Mouse (Mus musculus) megakaryocyte-erythroid progenitor cell, adult 5-6 weeks (primary cell): ENCODE data around the gene Adcy1. TPM values are rescaled to one million over a fixed set of nuclear protein-coding genes. Genes with fewer than 3 reads are reported as not detected.

ENCODE experiments used
- ATAC-seq: replicated peaks from 2 replicates; pipeline ENCODE4 v1.8.0; 2016; ENCODE audit warnings: mild to moderate bottlenecking, inconsistent platforms; ENCODE audit not compliant: severe bottlenecking, poor library complexity, low FRiP score, low TSS enrichment
- total RNA-seq, 2 experiments: library from RNA; stranded (forward) in 1 of 2; stranded (reverse) in 1 of 2; fragments of 200-1000, 215-1000 nt in 1 of 2; fragments of >200 nt in 1 of 2; fragmentation: Nextera tagmentation in 1 of 2; gene quantifications; 2 replicates each; pipeline ENCODE4 v1.2.3; 2014 to 2017

Gene Adcy1
- total RNA-seq (2014; fragmentation: Nextera tagmentation) = not detected in 2 replicates
- total RNA-seq (2017) = not detected in 2 replicates

DNA sequence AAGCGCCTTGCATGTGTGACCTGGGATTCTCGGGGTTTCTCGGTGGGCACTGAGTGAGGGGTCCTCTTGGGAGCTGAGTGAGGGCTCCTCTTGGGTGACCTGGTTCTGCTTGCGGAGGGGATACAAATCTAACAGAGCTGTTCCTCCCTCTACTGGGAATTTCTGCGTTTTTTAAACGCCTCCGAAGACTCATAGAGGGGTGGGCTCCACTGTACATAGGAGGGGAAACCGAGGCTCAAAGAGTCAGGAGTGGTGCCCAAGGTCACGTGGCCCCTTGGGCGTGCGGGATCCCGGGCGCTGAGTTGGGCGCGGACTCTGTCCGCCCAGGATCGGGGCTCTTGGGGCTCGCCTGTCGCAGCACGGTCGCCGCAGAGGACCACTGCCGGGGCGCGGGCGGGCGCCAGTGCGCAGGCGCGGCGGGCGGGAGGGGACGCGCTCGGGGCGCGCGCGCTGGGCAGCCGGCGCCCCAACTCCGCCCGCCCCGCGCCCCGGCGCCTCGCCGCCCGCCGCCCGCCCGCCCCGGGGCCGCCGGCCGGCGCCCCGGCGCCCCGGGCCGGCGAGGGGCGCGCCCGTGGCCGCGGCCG, at the start of gene Adcy1:
Adcy1 (plus strand) TSS at position 489 of the 584 bp plus-strand sequence.
- no peak for ATAC-seq

DNA sequence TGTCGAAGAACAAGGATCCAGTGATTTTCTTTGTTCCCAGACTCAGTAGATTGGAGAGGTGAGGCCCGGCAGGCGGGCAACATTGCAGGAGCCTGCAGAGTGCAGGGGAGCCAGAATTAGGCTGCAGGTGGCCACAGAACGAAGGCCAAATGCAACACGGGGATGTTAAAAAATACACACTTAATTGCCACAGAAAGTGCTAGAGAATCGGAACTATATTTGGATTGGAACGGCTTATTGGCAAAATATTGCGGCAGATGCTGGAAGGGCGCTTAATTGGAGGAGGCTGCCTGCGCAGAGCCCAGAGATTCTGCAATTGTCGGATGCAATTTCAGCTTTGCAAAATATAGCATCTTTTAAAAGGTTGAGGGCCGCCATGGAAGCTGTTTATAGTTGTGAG, 46.4 kb upstream of the Adcy1 start:
- no peak for ATAC-seq

DNA sequence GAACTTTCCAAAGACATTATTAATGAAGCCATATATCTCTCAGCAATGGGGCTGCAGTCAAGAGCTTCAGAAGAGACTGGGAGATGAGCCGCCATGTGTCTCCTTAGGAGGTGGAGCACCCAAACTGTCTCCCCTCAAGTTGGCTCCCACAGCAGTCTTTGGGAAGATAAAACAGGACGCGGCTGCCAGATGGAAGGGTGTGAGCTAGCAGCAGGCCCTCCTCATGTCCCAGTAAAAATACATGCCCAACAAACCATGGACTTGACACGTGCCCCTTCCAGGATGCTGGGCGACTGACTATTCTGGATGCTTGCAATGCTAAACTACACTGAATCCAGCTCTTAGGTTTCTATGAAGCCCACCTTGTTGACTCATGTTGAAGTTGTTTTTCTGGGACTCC, 45.2 kb upstream of the Adcy1 start:
- no peak for ATAC-seq

DNA sequence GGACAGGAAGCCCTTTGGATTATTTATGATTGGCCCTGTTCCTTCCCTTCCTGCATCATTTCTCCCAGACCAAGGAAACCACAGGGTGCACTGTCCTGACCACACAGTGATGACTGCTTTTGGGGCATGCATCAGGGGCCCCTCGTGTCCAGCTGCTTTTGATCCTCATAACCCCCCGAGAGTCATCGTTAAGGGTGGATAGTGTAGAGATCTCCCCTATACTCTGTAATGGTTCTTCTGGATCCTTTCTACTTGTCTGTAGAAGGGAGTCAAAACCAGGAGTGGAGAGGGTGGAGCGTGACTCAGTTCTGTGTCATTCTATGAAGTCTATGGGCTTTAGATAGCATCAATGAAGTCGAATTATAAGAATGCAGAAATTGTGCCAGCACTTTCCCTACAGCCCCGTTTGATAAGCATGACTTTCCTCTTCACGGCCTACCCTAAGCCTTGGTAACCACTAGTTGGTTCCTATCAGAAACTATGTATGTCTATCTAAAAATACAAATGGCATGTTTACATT, 44.2 kb upstream of the Adcy1 start:
- ATAC-seq = no peak

DNA sequence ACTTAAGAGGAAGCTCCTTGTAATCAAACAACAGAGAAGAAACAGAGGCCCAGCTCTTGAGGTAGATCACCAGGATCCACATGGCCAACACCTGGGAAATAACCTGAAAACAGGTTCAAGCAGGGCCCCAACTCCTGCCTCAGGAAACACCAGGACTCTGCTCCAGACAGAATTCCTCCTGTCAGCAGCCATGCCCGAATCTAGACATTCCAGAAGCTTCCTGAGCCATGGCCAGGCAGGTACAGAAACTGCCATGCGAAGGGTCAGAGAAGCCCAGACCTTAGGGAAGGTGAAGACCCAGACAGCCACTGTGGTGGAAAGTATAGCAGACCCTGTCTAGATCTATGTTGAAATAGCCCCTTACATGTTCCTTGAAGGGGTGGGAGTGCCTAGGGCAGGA, 30.2 kb upstream of the Adcy1 start:
- ATAC-seq = no peak

DNA sequence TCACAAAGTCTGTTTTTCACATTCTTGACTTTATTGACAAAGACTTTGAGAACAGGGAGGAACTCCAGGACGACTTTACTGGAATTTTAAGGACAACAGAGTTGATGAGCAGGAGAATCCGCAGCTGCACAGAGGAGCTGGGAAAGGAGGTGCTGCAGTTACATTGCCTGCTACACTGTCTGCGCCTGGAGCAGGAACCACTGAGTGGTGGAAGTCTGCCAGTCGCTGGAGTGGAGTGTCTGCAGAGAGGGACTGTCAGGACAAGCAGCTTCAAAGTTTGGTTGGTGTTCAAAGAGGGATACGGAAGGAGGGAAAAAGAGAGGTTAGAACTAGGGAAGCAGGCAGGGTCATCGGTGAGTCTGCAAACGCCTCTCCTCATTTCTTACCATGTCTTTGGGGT, 23.6 kb upstream of the Adcy1 start:
- no peak for ATAC-seq

DNA sequence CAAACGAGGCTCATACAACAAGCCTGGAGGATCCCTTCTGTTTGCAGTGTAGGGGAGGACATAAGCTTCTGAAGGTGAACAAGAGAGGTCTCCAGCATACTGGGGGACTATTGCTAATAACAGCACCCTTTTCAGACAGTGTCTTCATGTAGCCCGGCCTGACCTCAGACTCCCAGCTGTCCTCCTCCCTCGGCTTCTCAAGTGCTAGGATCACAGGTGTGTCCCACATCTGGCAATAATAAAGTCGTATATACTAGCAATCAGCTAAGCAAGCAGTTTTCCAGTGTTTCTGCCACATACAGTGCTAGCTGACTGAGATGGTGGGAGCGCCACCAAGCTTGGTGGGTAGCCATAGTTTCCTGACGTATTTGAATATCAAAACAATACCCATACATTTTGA, 22.5 kb upstream of the Adcy1 start:
- ATAC-seq = no peak

DNA sequence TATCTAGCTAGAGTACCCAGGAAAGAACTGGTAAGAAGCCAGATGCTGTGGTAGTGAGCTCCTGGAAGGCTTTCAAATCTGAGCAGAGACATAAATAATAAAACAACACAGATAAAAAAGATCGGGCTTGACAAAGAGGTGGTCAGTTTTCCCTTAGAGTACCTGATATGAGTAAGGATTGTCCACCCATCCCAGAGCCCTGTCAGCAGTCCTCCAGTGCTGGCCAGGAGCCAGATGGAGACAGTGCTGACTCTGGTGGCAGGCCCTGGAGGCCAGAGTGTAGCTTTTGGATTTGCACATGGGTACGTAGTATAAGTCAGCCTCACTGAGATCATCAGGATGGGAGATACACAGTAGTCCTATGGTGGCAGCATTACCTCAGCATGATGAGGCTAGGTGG, 16.1 kb upstream of the Adcy1 start:
- ATAC-seq = no peak

DNA sequence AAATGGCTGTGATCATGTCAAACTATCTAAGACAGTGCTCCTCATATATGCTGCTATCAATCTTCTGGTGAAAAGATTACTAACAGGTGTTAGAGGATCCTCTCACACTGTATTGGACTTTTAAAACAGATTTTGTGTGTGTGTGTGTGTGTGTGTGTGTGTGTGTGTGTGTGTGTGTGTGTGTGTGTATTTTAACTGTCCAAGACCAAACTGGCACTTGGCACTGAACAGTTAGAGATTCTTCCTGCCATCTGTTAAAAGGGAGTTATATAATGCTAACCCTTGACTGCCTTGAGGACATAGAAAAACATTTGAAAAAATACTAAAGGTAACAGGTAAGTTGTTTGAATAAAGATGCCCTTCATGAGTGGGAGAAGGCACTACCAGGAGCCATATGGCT, 15.7 kb upstream of the Adcy1 start:
- ATAC-seq = no peak

DNA sequence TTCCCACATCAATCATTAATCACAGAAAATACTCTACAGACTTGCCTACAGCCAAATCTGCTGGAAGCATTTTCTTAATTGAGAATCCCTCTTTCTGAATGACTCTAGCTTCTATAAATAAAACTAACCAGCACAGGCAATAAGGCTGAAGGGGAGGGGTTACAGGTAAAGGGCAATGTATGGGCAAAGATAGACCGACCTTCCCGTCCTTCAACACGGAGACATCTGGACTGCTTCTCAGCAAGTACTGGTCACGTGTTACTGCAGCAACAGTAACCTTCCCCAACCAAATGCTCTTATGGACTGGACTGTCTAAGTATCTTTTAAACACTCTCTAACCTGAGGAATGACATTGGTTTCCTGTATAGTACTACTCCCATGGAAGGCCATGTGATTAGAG, 9.6 kb upstream of the Adcy1 start:
- ATAC-seq = no peak

DNA sequence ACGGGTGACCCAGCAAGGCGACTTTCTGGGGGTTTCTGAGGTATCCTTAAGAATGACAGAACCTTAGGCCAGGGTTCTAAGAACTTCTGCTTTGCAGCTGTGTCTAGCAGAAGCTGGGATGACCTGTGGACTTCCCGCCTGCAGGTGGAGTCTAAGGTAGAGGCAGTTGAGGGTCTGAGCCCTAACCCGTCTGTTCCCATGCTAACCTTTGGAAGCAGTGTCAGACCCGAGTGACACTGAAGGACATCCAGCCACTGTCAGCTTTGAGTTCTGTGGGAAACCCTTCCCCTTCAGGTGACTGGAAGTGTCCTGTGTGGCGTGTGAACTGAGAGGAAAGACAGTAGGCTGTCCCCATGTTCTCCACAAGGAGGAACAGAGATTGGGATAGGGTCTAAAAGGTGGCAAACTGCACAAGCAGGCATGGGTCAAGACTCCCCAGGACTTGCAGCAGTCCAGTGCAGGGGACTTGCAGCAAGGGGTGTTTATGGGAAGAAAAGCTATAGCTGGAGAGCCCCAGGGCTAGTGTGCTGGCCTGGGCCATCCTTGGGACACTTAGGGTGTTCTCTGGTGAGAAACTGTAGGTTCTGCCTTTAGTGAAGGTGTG, 8.5 kb upstream of the Adcy1 start:
- no peak for ATAC-seq

DNA sequence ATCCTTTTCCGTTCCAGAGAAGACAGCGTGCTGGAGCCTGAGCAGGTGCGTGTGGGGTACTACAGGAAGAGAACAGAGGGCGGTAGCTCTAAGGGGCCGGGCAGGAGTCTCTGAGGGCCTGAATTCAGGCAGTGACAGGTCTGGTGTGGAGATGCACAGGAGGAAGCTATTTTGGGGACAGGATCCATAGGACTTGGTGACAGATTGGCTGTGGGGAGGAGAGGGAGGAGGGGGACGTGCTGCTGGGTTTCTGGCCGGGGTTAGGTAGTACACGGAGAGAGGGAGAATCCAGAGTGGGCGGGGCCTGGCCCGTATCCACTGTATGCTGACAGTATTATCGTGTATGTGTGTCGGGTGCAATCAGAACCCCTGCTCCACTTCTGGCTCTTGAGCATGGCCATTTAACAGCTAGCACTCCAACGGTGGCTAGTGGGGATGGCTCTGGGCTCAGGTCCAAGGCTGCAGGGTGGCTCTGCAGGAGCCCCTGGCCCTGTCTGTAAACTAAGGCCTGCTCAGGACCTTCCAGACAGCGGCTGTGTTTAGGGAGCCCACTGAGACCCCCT, 7.8 kb upstream of the Adcy1 start:
- ATAC-seq = no peak

DNA sequence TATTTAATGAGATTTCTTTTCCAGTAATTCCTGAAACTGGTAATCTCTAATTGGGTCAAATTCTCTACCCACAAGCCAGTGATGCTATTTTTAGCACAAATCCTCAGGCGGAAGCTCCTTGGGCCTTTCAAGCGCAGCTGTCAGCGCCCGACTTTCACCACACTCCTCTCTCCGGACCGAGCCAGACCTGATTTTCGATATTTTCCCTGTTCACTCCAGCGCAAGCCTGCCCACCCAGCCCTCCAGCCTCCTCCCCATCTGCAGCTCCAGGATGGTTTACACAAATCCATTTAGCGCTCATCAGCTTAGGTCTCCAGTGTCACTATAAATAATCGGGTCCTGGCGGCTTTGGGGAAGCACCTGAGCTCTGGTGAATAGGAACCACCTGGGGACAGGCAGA, 7.2 kb upstream of the Adcy1 start:
- ATAC-seq = no peak

DNA sequence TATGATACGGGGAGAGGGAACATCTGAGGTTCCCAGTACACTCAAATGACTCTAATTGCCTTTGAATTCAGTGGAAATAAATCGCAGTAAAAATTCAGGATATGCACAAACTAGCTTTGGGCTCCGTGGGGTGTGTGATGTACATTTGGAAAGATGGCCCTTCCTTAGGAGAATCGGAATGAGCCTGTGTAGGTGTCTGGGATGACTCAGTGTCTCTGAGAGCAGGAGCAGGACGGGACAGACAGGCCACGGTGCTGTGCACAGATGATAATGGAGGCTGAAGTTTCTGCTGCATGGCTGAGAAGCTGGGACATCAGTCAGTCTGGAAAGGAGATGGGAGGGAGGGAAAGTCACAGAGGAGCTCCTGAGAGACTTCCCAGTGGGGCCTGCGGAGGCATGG, 5.5 kb upstream of the Adcy1 start:
- no peak for ATAC-seq

DNA sequence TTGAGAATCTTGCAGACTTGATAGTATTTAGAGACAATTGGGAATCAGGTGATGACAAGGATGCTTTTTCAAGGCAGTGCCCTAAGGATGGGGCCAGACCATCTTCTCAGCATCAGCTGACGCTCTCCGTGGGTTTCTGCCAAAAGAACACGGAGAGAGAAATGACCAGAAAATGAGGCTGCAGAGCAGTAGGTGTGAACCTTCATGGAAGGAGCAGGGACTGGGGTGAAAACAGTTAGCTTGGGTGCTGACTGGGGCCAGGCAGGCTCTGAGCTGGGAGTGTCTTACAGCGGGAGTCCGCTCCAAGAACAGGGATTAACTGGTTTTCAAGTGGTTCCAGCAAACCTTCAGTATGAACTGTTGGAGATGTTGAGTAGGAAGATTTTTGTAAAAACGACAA, 1.3 kb upstream of the Adcy1 start:
- ATAC-seq = no peak

DNA sequence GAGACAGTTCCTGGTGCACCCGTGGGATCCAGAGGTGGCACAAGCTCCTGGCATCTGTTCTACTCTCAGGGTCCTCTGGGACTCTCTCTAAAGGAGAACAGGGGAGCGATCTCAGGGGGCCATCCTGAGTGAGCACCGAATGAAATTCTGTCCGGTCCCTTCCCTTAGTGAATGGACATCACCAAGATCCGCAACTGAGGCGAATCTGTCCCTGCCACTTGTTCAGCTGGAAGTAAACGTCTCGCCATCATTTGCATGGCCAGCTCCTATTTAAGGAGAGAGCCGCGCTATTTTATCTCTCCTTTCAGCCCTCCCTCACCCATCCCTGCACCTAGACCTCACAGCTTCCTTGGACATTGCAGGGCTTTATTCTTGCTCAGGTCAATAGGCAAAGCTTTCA, 723 bp upstream of the Adcy1 start:
- ATAC-seq = no peak

DNA sequence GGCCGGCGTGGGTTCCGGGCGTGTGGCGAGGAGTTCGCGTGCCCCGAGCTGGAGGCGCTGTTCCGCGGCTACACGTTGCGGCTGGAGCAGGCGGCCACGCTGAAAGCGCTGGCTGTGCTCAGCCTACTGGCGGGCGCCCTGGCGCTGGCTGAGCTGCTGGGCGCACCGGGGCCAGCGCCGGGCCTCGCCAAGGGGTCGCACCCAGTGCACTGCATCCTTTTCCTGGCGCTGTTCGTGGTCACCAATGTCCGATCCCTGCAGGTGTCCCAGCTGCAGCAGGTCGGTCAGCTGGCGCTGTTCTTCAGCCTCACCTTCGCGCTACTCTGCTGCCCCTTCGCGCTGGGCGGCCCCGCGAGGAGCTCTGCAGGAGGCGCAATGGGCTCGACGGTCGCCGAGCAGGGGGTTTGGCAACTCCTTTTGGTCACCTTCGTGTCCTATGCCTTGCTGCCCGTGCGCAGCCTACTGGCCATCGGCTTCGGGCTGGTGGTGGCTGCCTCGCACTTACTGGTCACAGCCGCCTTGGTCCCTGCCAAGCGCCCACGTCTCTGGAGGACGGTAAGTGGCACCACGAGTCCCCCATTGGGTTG, 485 bp downstream of the Adcy1 start:
- ATAC-seq = no peak

DNA sequence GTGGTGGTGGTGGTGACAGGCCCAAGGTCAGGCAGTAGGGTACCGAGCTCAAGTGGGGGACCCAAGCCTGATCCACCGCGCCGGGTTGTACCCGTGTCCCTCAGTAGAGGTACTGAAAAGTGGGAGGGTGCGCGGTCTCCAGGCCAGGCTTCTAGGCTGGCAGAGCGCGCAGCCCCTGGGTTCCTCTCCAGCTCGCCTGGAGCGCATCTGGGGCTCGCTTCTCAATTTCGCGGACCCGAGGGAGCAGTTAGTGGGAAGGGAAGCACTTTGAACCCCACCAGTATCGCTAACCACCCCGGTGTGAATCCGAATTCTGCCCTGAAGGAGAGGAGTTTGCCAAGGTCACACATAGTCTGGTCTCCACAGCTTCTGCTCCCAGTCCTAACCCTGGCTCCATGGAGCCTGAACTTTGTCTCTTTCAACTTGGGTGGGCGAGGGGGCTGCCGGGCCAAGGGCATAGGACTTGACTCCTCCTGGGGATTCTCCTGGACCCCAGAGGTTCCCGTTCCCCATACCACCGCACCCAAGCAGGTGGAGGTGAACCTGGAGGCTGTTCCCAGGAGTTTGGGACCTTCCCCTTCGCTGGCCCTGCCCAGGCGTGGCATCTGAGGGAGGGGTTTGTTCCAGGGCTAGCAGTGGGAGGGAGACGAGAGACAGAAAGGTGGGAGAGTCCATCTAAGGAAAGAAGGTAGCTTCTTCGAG, 1.3 kb downstream of the Adcy1 start:
- no peak for ATAC-seq

DNA sequence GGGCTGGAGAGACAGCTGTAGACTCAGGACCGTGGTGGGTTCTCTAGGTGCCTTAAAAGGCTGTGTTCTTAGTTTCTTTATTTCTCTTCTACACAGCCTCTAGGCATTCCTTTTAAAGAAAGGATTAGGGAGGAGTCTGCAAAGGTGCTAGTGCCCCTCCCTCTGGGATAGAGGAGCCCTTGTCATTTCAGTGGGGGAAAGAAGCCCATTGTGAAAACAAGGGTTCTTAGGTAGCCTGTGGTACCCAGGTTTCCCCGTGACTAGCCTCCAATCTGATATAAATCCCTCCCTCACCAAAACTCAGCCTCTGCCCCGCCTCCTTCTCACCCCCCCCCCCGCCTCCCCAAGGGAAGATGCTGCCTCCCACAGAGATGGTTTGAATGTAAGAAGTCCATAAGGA, 2.1 kb downstream of the Adcy1 start:
- no peak for ATAC-seq

DNA sequence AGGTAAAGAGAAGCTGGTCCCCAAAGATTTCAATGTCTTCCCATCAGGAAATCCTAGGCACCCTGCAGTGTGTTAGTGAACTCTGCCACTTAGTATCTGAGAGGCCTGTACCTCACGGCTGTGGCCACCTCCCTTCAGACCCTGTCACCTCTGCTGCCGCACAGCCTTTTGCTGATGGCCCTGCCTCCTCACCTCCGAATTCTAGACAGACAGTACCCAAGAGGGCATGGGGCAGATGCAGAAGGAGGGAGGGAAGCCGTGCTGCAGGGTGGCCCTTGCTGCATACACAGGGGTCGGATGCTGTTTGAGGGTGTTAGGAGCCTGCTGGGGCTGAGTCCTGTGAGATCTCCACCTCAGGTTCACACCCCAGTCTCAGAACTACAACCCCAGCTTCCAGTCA, 2.6 kb downstream of the Adcy1 start:
- ATAC-seq = no peak
